Mouse (Mus musculus) ES-E14 (cell line): ENCODE results near the gene Slamf9. TPM values are rescaled to one million over a fixed set of nuclear protein-coding genes. Genes with fewer than 3 reads are reported as not detected.

ENCODE experiments used
- DNase-seq: peaks from one replicate; pipeline ENCODE4 v3.0.0-alpha.2; 2013; ENCODE audit warnings: low read depth, low spot score
- H3K27ac ChIP-seq: 2 replicates; pipeline ENCODE4 v1.5.1; 2012; ENCODE audit warnings: low read depth, mild to moderate bottlenecking, low read length, moderate library complexity, mixed read lengths; ENCODE audit not compliant: poor library complexity, insufficient read depth, severe bottlenecking
- H3K36me3 ChIP-seq: 2 replicates; pipeline ENCODE4 v1.6.1; 2012; ENCODE audit warnings: mild to moderate bottlenecking, low read length, moderate library complexity, mixed read lengths; ENCODE audit not compliant: control insufficient read depth, poor library complexity, insufficient read depth, severe bottlenecking
- H3K4me1 ChIP-seq, 2 experiments: fragments of 150-350 bp in 1 of 2; sonication (generic) in 1 of 2; 2 replicates each; pipeline ENCODE4 v1.6.1; 2012; ENCODE audit warnings: low read length in 2 of 2, mild to moderate bottlenecking in 1 of 2, mixed read lengths in 1 of 2; ENCODE audit not compliant: control insufficient read depth in 2 of 2, insufficient read depth in 2 of 2, poor library complexity in 1 of 2
- H3K4me3 ChIP-seq, 2 experiments: fragments of 150-350 bp in 1 of 2; sonication (generic) in 1 of 2; 2 replicates each; pipeline ENCODE4 v1.5.1; 2012; ENCODE audit warnings: low read length in 2 of 2, low read depth in 1 of 2, mild to moderate bottlenecking in 1 of 2, mixed read lengths in 1 of 2; ENCODE audit not compliant: insufficient read depth in 1 of 2, poor library complexity in 1 of 2, severe bottlenecking in 1 of 2
- H3K9ac ChIP-seq: 2 replicates; pipeline ENCODE4 v1.6.1; 2012; ENCODE audit warnings: low read depth, mild to moderate bottlenecking, low read length, mixed read lengths; ENCODE audit not compliant: poor library complexity, insufficient read depth, severe bottlenecking
- H3K9me3 ChIP-seq: fragments of 150-350 bp; sonication (generic); 2 replicates; pipeline ENCODE4 v1.6.1; 2012; ENCODE audit warnings: low read depth, mild to moderate bottlenecking, low read length; ENCODE audit not compliant: control insufficient read depth, insufficient read depth
- CHD2 ChIP-seq: IDR thresholded peaks from 2 replicates; pipeline ENCODE4 v1.6.1; 2014; ENCODE audit warnings: mild to moderate bottlenecking, low read depth, low read length, inconsistent platforms
- HCFC1 ChIP-seq: IDR thresholded peaks from 2 replicates; pipeline ENCODE4 v1.6.1; 2012; ENCODE audit warnings: low read length, inconsistent platforms, borderline replicate concordance; ENCODE audit not compliant: insufficient read depth
- MAFK ChIP-seq: IDR thresholded peaks from 2 replicates; pipeline ENCODE4 v1.6.1; 2014; ENCODE audit warnings: mild to moderate bottlenecking, low read depth, low read length, inconsistent platforms; ENCODE audit not compliant: insufficient read depth
- ZC3H11A ChIP-seq: IDR thresholded peaks from 2 replicates; pipeline ENCODE4 v1.6.1; 2012; ENCODE audit warnings: low read depth, mild to moderate bottlenecking, inconsistent platforms, low read length, borderline replicate concordance
- ZNF384 ChIP-seq: IDR thresholded peaks from 2 replicates; pipeline ENCODE4 v1.6.1; 2012; ENCODE audit warnings: low read depth, low read length, inconsistent platforms
- in situ Hi-C, 2 experiments: fragments of 600-800 bp; cut with MboI; formaldehyde crosslinking; loops; one replicate each; pipeline ENCODE4 v1.15.1; 2025; ENCODE audit warnings: low sequenced_read_pairs in 2 of 2, inconsistent platforms in 1 of 2; ENCODE audit not compliant: unreplicated experiment in 2 of 2
- total RNA-seq: library from RNA; depleted of rRNA; stranded (reverse); fragments of 300-350 nt; gene quantifications from 2 replicates; pipeline ENCODE4 v1.2.3, GENCODE M21; 2012

Slamf9 gene
- total RNA-seq, 1 experiment, result 2.7 TPM

- H3K9ac ChIP-seq, result peak overlapping the region; percentile 46; the same call in 1 of the 2 replicates
- H3K4me3 ChIP-seq, result peak overlapping the region; percentile 77 to 88; a peak in 3 of 4 replicates
- H3K36me3 ChIP-seq, result peaks cover 4% of the 10 kb centered on the region; the same call in 1 of the 2 replicates
- H3K4me1 ChIP-seq, result peaks cover 1 to 2% of the 10 kb centered on the region in 2 experiments; a peak in 3 of 4 replicates
- no peak overlapping the region for H3K27ac ChIP-seq
- no peak for DNase-seq
- in situ Hi-C loops, result no loop called here
- TF ChIP-seq MAFK (no peak), ZNF384 (no peak), HCFC1 (no peak), ZC3H11A (no peak), CHD2 (no peak)
- no peaks in the 10 kb centered on the region for H3K9me3 ChIP-seq
These were observed 6.0 kb downstream of the Slamf9 start for GRCm38 (mm10) chr1:172481111-172481510.

DNA sequence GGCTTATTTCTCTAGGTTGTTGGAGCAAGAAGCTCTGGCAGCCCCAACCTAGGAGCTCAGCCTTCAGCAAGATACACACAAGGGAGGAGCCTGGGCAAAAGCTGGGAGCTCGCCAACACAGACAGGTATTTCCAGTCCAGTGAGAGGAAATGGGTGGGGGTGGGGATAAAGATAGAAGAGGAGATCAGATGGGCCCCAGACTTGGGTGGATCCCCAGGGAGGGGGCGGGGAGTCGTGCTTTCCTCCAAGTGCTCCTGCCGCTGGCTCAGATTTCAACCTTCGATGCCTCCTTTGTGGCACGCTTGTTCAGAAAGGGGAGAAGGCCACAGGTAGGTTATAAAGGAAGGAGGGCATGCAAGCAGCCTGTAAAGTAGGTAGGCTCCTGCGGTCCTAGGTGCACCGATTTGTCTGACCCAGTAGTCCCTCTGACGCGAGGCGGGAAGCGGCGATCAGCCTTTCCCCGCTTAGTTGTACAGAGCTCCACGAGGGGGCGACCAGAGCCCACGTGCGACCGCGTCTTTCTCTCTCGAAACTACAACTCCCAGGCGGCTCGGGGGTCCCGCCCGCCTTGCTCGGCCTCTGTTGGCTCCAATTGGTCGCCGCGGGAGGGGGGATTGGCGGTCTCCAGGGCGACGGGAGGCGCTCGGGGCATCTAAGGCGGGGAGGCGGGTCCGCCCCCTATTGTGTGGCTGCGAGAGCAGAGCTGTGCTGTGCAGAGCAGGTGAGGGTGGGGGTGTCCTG, 6.6 kb downstream of the Slamf9 start, which contains the start of gene Igsf9:
Gene Igsf9, plus strand, starts transcription at position 249 of the 741 bp plus-strand sequence.
- Histone ChIP-seq H3K9me3 (no peaks in the 10 kb centered on the region), H3K27ac (peak within 1 kb of the TSS; percentile 94), H3K36me3 (peaks cover 4% of the 10 kb centered on the region; the same call in 1 of the 2 replicates), H3K4me3 (peak within 1 kb of the TSS; percentile 77 to 88), H3K4me1 (peaks cover 1 to 2% of the 10 kb centered on the region in 2 experiments; a peak in 3 of 4 replicates), H3K9ac (peak within 1 kb of the TSS; percentile 83)
- in situ Hi-C loops, result no loop called here
- peak; percentile 94 for TF ChIP-seq HCFC1
- no peak for TF ChIP-seq MAFK
- peak; percentile 60; the same call in 1 of the 2 replicates for TF ChIP-seq CHD2
- TF ChIP-seq ZNF384, result no peak
- no peak for TF ChIP-seq ZC3H11A
- peak; percentile 95 for DNase-seq

- Histone ChIP-seq H3K4me1 (peaks cover 1 to 2% of the 10 kb centered on the region in 2 experiments; a peak in 3 of 4 replicates), H3K9ac (peak overlapping the region; percentile 44; the same call in 1 of the 2 replicates), H3K36me3 (peaks cover 8% of the 10 kb centered on the region; the same call in 1 of the 2 replicates), H3K27ac (no peak overlapping the region; the same call in 1 of the 2 replicates), H3K9me3 (no peaks in the 10 kb centered on the region), H3K4me3 (peak overlapping the region; percentile 62 to 88)
- in situ Hi-C loops, result no loop called here
- TF ChIP-seq CHD2 (no peak), MAFK (no peak), ZNF384 (no peak), HCFC1 (no peak), ZC3H11A (no peak)
- no peak for DNase-seq
These were observed 7.6 kb downstream of the Slamf9 start for GRCm38 (mm10) chr1:172482518-172483360.

DNA sequence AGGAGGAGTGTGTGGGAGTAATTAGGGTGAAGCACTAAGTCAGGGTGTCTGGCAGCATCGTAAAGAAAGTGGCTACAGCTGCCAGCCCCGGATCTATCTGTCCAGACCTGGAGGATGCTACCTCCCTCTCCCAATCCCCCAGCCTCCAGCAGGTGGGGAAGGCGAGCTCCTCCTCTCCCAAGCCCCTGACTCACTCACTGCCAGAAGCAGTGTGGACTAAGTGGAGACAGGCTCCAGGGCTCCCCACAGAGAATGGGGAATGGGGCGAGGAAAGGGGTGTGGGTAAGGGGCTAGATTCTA, 8.2 kb downstream of the Slamf9 start:
- no peak for DNase-seq
- Histone ChIP-seq H3K9ac (no peak overlapping the region), H3K27ac (no peak overlapping the region), H3K4me1 (peaks cover 1 to 2% of the 10 kb centered on the region in 2 experiments; a peak in 3 of 4 replicates), H3K36me3 (peaks cover 8% of the 10 kb centered on the region; the same call in 1 of the 2 replicates), H3K4me3 (no peak overlapping the region), H3K9me3 (no peaks in the 10 kb centered on the region)
- TF ChIP-seq MAFK, result no peak
- TF ChIP-seq ZC3H11A, result no peak
- TF ChIP-seq CHD2, result no peak
- TF ChIP-seq ZNF384, result no peak
- TF ChIP-seq HCFC1, result no peak
- in situ Hi-C loops, result no loop called here
